Mouse (Mus musculus) CH12F3 (cell line): Measurements from ENCODE around the gene Ascc2.

Source experiments
- in situ Hi-C: fragments of 300-500 bp; cut with MboI; formaldehyde crosslinking; loops from 2 replicates; pipeline ENCODE4 v1.14.3; 2020; ENCODE audit warnings: low sequenced_read_pairs

Ascc2 gene

DNA sequence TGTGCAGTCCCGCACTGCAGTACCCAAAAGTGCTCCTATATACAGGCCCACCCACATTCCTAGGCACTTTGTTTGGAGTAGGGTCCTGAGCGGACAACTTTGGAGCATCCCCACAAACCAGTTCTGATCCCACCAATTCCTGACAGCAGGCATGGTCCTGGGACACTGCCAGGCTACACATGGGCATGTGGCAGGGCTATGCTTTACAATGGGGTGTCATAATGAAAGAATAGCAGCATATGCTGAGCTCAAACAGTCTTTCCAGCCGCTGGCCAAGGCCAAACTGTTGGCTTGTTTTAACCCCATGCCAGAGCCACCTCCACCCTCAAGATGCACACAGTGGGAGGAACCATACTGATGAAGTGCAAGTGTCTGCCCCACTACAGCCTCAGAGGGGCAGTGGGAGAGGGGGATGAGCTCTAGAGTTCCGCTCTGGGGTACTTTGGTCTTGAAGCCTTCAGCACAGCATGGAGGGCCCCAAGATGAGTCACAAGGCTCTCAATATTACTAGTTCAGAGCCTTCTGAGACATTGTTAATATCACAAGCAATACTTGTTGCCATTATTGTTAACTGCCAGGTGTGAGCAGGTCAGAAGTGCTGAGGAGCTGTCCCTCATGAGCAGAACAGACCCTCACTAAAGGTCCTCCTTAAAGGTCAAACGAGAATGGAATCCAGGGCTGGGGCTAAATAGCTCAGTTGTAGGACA is 79.1 kb downstream of the Ascc2 start:
- in situ Hi-C loops = no loop called here

GRCm38 (mm10) chr11:4718548-4718947 is 81.0 kb downstream of the Ascc2 start:
- in situ Hi-C loops = no loop called here

DNA sequence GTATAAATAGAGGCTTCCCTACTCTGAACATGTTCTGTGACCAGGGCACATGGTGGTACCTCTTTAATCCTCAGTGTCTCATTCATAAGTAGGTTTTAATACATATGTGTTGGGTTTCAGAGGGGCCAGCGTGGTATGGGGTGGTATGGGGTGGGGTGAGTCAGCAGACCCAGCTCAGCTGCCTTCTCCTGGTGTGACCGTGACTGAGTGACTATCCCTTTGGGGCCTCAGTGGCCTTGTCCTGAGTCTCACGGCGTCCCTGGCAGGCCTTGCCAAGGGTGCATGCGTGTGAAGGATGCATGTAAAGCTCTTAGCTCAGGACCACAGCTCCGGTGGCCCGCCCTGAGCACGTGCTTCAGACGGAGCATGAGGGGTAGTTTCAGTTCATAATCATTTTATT is 82.4 kb downstream of the Ascc2 start:
- in situ Hi-C loops = no loop called here

- in situ Hi-C loops = no loop called here
These were observed 82.8 kb downstream of the Ascc2 start for GRCm38 (mm10) chr11:4720393-4720792.

DNA sequence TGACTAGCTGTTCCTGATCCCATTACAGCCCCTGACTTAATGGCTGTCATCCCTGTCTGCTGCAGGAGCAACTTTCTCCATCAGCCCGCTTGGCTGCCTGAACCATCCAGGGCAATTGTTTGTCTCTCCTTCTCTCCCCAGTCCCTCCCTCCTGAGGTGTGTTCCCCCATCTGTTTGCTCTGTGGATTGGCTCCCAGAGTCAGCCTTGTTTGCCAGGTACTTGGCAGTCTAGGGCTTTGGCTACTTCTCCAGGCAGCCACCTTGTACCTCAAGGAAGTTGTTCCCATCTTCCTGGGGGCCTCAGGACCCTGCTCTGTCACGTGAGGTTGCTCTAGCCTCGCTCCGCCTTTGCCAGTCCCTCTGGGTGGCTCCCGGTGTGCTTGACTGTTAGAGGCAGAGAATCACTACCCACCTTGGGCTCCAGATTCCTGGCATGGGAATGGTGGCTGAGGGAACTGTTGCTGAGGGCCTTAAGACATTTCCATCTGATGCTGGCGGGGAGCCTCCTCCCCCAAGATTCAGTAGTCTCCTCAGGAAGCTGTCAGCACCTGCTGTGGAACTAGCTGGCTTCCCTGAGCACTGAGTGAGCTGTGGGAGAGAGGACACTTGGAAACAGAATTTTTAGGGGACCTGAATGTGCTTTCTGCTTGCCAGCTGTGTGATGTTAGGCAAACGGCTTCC is 83.5 kb downstream of the Ascc2 start:
- in situ Hi-C loops = no loop called here

DNA sequence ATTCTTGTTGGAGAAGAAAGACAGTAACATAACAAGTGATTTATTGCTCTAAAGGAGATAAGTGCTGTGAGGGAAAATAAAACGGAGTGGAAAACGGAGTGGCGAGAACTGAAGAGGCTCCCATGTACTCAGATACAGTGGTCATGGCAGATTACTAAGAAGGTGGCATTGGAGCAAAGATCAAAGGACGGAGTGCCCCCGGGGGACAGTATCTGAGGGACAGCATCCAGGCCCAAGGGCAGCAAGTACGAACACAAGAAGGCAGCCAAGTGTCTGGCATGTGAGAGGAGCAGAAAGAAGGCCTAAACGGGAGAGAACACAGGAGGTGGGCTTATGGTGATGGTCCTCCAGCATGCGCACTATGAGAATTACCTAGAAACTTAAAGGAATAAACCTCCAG is 84.2 kb downstream of the Ascc2 start:
- in situ Hi-C loops = no loop called here

DNA sequence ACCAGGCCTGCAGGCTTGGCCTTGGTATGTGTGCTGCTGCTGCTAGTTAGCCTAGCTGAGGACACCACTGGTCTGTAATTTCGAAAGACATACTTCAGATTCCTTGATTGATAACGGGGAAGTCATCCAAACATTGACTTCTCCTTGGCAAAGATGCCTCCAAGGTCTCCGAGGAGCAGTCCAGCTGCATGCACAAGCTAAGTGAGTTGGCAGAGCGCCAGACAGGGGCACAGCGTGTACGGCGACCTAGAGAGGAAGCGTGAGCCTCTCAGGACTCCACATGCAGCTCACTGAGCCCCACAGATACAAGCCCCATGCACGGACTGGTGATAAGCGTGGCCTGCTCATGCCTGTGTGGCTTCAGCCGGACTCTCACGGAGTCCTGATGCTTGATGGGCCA is 92.1 kb downstream of the Ascc2 start:
- in situ Hi-C loops = no loop called here

- in situ Hi-C loops = no loop called here
These were observed 92.5 kb downstream of the Ascc2 start for GRCm38 (mm10) chr11:4730096-4730495.

GRCm38 (mm10) chr11:4730913-4731312 is 93.4 kb downstream of the Ascc2 start:
- in situ Hi-C loops = no loop called here

DNA sequence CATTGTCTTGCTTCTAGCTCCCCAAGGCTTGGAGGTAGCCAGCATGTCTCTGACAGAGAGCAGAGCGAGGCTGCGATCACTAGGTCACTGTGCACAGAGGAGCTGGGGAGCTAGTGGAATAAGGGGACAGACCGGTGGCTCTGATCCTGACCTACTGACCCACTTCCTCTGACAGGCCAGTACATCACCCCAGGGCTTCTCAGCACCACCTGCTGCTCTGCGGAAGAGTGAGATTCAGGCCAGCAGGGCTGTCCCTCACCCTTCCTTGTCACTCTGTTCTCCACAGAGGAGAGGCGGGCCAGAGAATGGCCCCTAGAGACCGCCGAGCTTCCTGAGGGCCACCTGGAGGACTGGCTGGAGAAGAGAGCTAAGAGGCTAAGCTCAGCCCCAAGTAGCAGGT is 94.2 kb downstream of the Ascc2 start:
- in situ Hi-C loops = no loop called here

DNA sequence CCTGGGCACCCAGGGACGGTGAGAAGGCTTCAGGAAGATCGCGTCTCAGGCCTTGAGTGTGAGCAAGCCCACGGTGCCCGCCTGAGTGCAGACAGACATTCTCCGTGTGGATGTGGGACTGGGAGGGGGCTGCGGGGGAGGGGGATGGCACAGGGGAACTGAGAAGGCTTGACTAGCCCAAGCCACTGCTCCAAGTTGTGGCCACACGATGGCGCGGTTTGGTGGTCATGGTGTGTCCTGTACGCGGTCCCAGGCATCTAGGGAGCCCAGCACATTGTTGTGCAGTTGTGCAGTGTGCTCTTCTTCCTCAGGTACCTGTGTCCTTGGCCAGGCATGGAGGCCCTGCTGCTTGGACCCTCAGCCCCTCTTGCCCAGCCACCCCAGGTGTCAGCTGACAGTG is 96.6 kb downstream of the Ascc2 start:
- in situ Hi-C loops = no loop called here
